Mouse (Mus musculus) midbrain, postnatal 0 days (tissue): ENCODE measurements around the gene Prr5l. TPM values are rescaled to one million over a fixed set of nuclear protein-coding genes. Genes with fewer than 3 reads are reported as not detected.

Experiments used
- ATAC-seq: fragments of 200-750 bp; cut with Nextera tagmentation; 2 replicates; pipeline ENCODE4 v1.8.0; 2017; ENCODE audit warnings: moderate number of reproducible peaks, mild to moderate bottlenecking, moderate TSS enrichment, moderate library complexity; ENCODE audit not compliant: low FRiP score
- DNase-seq: peaks from one replicate; pipeline ENCODE4 v3.0.0-alpha.2; 2015; ENCODE audit warnings: low spot score
- H3K27ac ChIP-seq: fragments of 300-500 bp; sonication (generic); 2 replicates; pipeline ENCODE4 v1.5.1; 2014; ENCODE audit warnings: low read depth, mild to moderate bottlenecking, low read length, mixed read lengths
- H3K27me3 ChIP-seq: fragments of 300-500 bp; sonication (generic); 2 replicates; pipeline ENCODE4 v1.6.1; 2014; ENCODE audit warnings: low read length, control low read depth, mixed read lengths; ENCODE audit not compliant: insufficient read depth
- H3K36me3 ChIP-seq: fragments of 300-500 bp; sonication (generic); 2 replicates; pipeline ENCODE4 v1.6.1; 2014; ENCODE audit warnings: low read length, control low read depth, mixed read lengths; ENCODE audit not compliant: insufficient read depth
- H3K4me1 ChIP-seq: fragments of 300-500 bp; sonication (generic); 2 replicates; pipeline ENCODE4 v1.6.1; 2014; ENCODE audit warnings: mild to moderate bottlenecking, control low read depth, antibody characterized with exemption, low read length, mixed read lengths; ENCODE audit not compliant: insufficient read depth
- H3K4me2 ChIP-seq: fragments of 300-500 bp; sonication (generic); 2 replicates; pipeline ENCODE4 v1.6.1; 2014; ENCODE audit warnings: low read depth, mild to moderate bottlenecking, low read length, mixed read lengths; ENCODE audit not compliant: poor library complexity, severe bottlenecking
- H3K4me3 ChIP-seq: fragments of 300-500 bp; sonication (generic); 2 replicates; pipeline ENCODE4 v1.5.1; 2014; ENCODE audit warnings: low read depth, mild to moderate bottlenecking, low read length, moderate library complexity
- H3K9ac ChIP-seq: fragments of 300-500 bp; sonication (generic); replicated peaks from 2 replicates; pipeline ENCODE4 v1.6.1; 2014; ENCODE audit warnings: mild to moderate bottlenecking, low read length, moderate library complexity, mixed read lengths; ENCODE audit not compliant: poor library complexity, severe bottlenecking
- H3K9me3 ChIP-seq: fragments of 300-500 bp; sonication (generic); 2 replicates; pipeline ENCODE4 v1.6.1; 2016; ENCODE audit warnings: low read length, control low read depth
- CTCF ChIP-seq: IDR thresholded peaks from 2 replicates; pipeline ENCODE4 v1.5.1; 2016; ENCODE audit warnings: antibody characterized with exemption, mild to moderate bottlenecking
- WGBS: fragments of 180-500 bp; shearing (Covaris S2); extraction: QIAGEN DNeasy Blood & Tissue Kit; methylation state at CpG from one replicate; pipeline ENCODE4 v1.1.7; 2014; 5-methylcytosine and 5-hydroxymethylcytosine counted together
- polyA plus RNA-seq: library from polyadenylated mRNA; unstranded; fragments of >200 nt; fragmentation: Nextera tagmentation; extraction: Ambion mirVana; gene quantifications from 2 replicates; pipeline ENCODE4 v1.2.1, GENCODE M21; 2015
- total RNA-seq: library from RNA; depleted of rRNA; stranded (reverse); fragments of >200 nt; gene quantifications from 2 replicates; pipeline ENCODE4 v1.2.3, GENCODE M21; 2014

Gene Prr5l
- total and polyA plus RNA-seq, 2 experiments from 2014 or later, result 2.7 to 4.0 TPM

DNA sequence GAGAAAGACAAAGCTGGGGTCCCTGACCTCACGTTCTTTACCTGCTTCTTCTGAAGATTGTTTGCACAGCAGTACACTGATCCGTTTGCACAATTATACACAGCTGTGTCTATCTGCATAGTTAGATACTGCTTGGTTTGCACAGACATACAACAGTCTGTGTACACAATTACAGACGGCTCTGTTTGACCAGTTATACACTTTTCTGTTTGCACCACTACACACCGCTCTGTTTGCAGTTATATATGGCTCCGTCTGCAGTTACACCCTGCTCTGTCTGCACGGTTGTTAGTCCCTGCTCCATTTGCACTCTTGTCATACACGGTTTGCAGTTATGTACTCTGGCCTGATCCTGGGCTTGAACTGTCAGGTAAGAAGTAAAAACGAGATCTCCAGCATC lies 141.2 kb downstream of the Prr5l start:
- H3K4me3 ChIP-seq, result no peak overlapping the region
- TF ChIP-seq CTCF, result no peak
- ATAC-seq, result no peak
- no peak overlapping the region for H3K27ac ChIP-seq
- 86% methylated on average over 8 of the region's 8 CpGs for WGBS
- H3K36me3 ChIP-seq, result no peaks in the 10 kb centered on the region
- no peak overlapping the region for H3K9ac ChIP-seq
- H3K9me3 ChIP-seq, result no peaks in the 10 kb centered on the region
- no peak overlapping the region for H3K4me2 ChIP-seq
- DNase-seq, result no peak
- H3K4me1 ChIP-seq, result no peaks in the 10 kb centered on the region
- no peaks in the 10 kb centered on the region for H3K27me3 ChIP-seq

DNA sequence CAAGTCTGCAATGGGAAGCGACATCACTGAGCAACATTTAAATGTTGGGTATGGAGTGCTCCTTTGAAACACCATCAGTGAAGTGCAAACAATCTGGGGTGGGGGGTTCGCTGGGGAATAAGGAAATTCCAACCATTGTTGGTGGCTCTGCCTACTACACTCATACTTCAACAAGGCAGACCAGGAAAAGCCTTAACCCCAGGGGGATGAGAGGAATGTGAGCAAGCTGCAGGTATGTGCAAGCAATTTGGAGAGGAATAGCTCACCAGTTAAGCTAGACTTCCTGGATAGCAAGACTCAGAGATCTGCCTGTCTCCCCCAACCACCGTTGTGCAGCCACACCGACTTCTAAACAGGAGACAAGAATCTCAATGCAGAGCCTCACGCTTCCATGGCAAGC lies 142.9 kb downstream of the Prr5l start:
- H3K27ac ChIP-seq, result no peak overlapping the region
- no peak for DNase-seq
- WGBS, result 79% methylated on average over 5 of the region's 5 CpGs
- TF ChIP-seq CTCF, result no peak
- no peaks in the 10 kb centered on the region for H3K27me3 ChIP-seq
- ATAC-seq, result no peak
- no peaks in the 10 kb centered on the region for H3K4me1 ChIP-seq
- H3K4me2 ChIP-seq, result no peak overlapping the region
- no peak overlapping the region for H3K9ac ChIP-seq
- H3K9me3 ChIP-seq, result no peaks in the 10 kb centered on the region
- H3K4me3 ChIP-seq, result no peak overlapping the region
- no peaks in the 10 kb centered on the region; the same call in 1 of the 2 replicates for H3K36me3 ChIP-seq

DNA sequence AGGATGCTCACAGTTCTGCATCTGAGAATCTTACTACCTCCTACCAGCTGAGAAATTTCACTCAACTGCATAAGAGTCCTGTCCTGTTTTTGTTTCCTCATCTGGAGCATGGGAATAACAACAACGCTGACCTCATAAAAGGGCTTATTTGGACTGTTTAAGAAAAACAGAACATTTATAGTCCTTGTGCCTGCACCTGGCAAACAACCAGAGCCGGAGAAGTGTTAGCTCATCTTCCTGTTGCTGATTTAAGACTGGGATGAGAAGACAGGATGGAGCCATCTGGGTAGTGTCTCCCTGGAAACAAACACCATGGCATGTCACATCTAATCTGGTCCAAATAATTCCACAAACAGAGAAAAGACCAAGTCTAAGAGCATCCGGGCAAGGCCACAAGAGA lies 149.3 kb downstream of the Prr5l start:
- DNase-seq, result no peak
- H3K4me1 ChIP-seq, result no peaks in the 10 kb centered on the region
- no peak overlapping the region for H3K27ac ChIP-seq
- H3K36me3 ChIP-seq, result no peaks in the 10 kb centered on the region; the same call in 1 of the 2 replicates
- no peak overlapping the region for H3K4me3 ChIP-seq
- H3K9me3 ChIP-seq, result no peaks in the 10 kb centered on the region
- TF ChIP-seq CTCF, result no peak
- ATAC-seq, result no peak
- WGBS, result 85% methylated on average over 3 of the region's 3 CpGs
- no peaks in the 10 kb centered on the region for H3K27me3 ChIP-seq
- H3K4me2 ChIP-seq, result no peak overlapping the region
- no peak overlapping the region for H3K9ac ChIP-seq

DNA sequence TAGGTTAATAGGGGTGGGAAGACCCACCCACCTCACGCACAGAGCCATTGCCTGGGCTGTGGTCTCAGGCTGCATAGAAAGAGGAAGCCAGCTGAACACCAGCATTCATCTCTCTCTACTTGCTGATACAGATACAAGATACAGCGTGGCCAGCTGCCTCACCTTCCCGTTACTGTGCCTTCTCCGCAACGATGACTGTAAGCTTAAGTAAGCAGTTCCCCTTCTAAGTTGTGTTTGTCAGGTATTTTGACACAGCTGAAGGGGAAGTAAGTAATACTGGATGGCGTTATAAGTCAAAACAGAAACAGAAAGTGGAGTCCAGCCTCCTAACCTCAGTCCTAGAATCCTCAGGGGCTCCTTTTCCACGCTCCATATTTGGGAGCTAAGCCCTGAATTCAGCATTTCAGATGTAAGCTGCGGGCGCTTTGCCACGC lies 150.0 kb downstream of the Prr5l start:
- Histone ChIP-seq H3K4me1 (no peaks in the 10 kb centered on the region), H3K36me3 (no peaks in the 10 kb centered on the region; the same call in 1 of the 2 replicates), H3K27me3 (no peaks in the 10 kb centered on the region), H3K4me2 (no peak overlapping the region), H3K4me3 (no peak overlapping the region), H3K9ac (no peak overlapping the region), H3K9me3 (no peaks in the 10 kb centered on the region), H3K27ac (no peak overlapping the region)
- no peak for DNase-seq
- no peak for TF ChIP-seq CTCF
- 94% methylated on average over 10 of the region's 10 CpGs for WGBS
- ATAC-seq, result no peak

DNA sequence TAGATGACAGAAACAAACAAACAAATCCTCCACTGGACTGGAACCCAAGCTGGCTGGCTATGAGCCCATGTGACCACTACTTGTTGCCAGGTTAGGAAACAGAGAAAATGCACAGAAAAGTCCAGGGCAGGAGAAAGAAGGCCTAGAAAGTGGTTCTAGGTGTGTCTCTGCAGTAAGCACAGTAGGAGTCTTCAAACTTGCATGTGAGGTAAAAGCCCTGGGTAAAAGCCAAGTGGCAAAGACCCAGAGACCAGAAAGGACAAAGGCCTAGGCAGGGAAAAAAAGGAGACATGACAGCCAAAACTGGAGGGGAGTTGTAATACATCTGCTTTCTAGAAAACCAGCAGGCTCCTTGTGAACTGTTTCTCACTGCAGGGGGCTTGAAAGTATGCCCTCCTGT lies 151.9 kb downstream of the Prr5l start:
- no peak for TF ChIP-seq CTCF
- H3K4me2 ChIP-seq, result no peak overlapping the region
- no peaks in the 10 kb centered on the region for H3K27me3 ChIP-seq
- DNase-seq (no peak), ATAC-seq (no peak)
- H3K4me3 ChIP-seq, result no peak overlapping the region
- no peaks in the 10 kb centered on the region for H3K36me3 ChIP-seq
- H3K27ac ChIP-seq, result no peak overlapping the region
- no peak overlapping the region for H3K9ac ChIP-seq
- H3K4me1 ChIP-seq, result no peaks in the 10 kb centered on the region
- no peaks in the 10 kb centered on the region for H3K9me3 ChIP-seq

DNA sequence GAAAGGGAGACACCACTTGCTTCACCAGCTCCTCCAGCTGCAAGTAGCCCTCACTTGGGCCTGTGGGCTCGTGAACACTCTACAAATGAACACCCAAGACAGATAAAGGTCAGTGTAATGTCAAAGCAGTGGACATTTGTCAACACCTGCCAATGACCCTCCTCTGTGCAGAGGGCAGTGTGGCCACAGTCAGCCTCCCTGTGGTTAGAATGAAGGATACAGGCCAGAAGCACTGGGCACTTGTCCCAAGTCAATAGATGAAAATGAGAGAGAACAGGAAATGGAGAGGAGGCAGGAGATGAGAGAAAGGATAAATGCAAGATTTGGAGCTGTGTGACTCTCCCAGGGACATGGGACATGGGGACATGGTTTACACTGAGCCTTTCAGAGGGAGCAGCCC lies 153.4 kb downstream of the Prr5l start:
- WGBS, result 74% methylated on average over 1 of the region's 1 CpGs
- no peaks in the 10 kb centered on the region for H3K9me3 ChIP-seq
- H3K4me2 ChIP-seq, result no peak overlapping the region
- no peaks in the 10 kb centered on the region for H3K27me3 ChIP-seq
- H3K9ac ChIP-seq, result no peak overlapping the region
- no peaks in the 10 kb centered on the region for H3K36me3 ChIP-seq
- no peak for TF ChIP-seq CTCF
- no peak for DNase-seq
- ATAC-seq, result no peak
- no peak overlapping the region for H3K27ac ChIP-seq
- no peaks in the 10 kb centered on the region for H3K4me1 ChIP-seq
- H3K4me3 ChIP-seq, result no peak overlapping the region
